Mouse (Mus musculus): ENCODE measurements around the gene Ammecr1. TPM values are rescaled to one million over a fixed set of nuclear protein-coding genes. Genes with fewer than 3 reads are reported as not detected.

The Ammecr1 gene
- polyA plus RNA-seq, 1 experiment from 2014 or later, result 6.2 TPM

DNA sequence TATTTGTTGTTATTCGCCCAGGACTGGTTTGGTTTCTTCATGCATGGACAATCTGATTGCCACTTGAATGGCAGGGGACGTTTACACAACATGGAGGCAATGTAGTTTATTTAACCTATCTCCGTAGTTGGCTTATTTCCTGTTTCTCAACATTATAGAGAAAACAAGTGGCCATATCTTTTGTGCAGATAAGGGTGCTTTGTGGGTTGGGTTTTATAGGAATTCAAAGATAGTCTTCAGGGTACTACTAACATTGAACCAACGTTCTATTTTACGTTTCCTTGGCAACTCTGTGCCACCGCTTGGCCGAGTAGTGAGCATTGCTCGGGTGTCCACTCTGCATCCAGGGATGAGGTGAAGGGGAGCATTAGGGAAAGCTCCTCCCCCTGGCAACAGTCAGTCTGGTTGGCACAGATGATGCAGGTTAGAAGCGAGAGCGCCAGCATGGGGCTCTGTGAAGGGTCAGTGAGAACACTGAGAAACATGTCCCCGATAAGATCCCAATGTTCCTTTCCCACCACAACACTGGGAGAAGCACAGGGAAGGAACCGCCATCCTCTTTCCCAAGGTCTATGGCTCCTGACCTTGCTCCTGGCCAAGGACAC lies 136.6 kb downstream of the Ammecr1 start:
- H3K9ac ChIP-seq (replicated peaks; ENCODE audit: low read length), result no peak overlapping the region
- no peak overlapping the region for H3K27ac ChIP-seq (replicated peaks; ENCODE audit: low read depth, low read length)
- DNase-seq (no peak), ATAC-seq (ENCODE audit: low FRiP score, low TSS enrichment) (no peak)
- no peaks in the 10 kb centered on the region for H3K9me3 ChIP-seq (ENCODE audit: control insufficient read depth, low read length)
- no peaks in the 10 kb centered on the region for H3K36me3 ChIP-seq (ENCODE audit: control insufficient read depth, insufficient read depth, low read length)
- no peak overlapping the region for H3K4me2 ChIP-seq (ENCODE audit: low read length)
- 81% methylated on average over 12 of the region's 12 CpGs for WGBS
- H3K4me3 ChIP-seq (replicated peaks; ENCODE audit: low read depth, low read length), result no peak overlapping the region
- H3K27me3 ChIP-seq (ENCODE audit: control insufficient read depth, insufficient read depth, low read length), result no peaks in the 10 kb centered on the region
- no peaks in the 10 kb centered on the region for H3K4me1 ChIP-seq (ENCODE audit: control insufficient read depth, insufficient read depth, low read length)

- no peak overlapping the region for H3K27ac ChIP-seq (replicated peaks; ENCODE audit: low read depth, low read length)
- no peaks in the 10 kb centered on the region for H3K36me3 ChIP-seq (ENCODE audit: control insufficient read depth, insufficient read depth, low read length)
- no peaks in the 10 kb centered on the region for H3K4me1 ChIP-seq (ENCODE audit: control insufficient read depth, insufficient read depth, low read length)
- H3K9ac ChIP-seq (replicated peaks; ENCODE audit: low read length), result no peak overlapping the region
- no peaks in the 10 kb centered on the region for H3K9me3 ChIP-seq (ENCODE audit: control insufficient read depth, low read length)
- DNase-seq (no peak), ATAC-seq (ENCODE audit: low FRiP score, low TSS enrichment) (no peak)
- 85% methylated on average over 2 of the region's 2 CpGs for WGBS
- no peak overlapping the region for H3K4me3 ChIP-seq (replicated peaks; ENCODE audit: low read depth, low read length)
- no peak overlapping the region for H3K4me2 ChIP-seq (ENCODE audit: low read length)
- no peaks in the 10 kb centered on the region for H3K27me3 ChIP-seq (ENCODE audit: control insufficient read depth, insufficient read depth, low read length)
Observed at GRCm38 (mm10) chrX:142829267-142829666, 137.3 kb downstream of the Ammecr1 start.

DNA sequence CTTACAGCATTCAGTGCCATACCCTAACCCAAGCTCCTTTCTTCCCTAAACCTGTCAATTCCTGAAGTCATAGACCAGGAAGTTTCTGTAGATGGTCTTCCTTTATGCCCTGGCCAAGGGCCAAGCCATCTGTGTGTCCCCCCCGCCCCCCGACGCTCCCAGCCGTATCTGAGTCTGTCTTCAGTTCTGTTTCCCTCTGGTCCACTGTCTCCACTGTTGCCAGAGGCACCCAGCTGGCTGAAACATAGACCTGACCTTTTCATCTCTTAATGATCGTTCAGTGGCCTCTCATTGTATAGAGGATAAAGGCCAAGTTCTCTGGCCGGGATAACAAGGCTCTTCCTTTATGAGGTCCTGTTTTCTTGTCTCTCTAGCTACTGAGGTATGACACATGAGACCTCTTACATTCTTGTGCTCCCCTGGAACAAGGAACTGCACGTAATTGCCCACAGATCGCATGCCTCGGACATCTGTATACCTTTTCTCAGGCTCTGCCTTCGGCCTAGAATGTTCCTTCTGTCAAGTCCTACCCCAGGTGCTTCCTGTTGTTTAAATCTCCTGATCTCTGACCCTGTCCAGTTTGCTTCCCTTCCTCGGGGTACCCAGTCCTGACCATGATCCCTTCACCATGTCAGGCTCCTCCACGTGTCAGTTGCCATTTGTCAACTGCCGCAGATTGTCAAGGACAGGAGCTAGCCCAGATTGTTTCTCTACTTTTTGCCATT lies 138.2 kb downstream of the Ammecr1 start:
- WGBS, result 76% methylated on average over 13 of the region's 13 CpGs
- DNase-seq, result no peak
- no peaks in the 10 kb centered on the region for H3K36me3 ChIP-seq (ENCODE audit: control insufficient read depth, insufficient read depth, low read length)
- H3K27me3 ChIP-seq (ENCODE audit: control insufficient read depth, insufficient read depth, low read length), result no peaks in the 10 kb centered on the region
- H3K4me2 ChIP-seq (ENCODE audit: low read length), result no peak overlapping the region
- H3K9me3 ChIP-seq (ENCODE audit: control insufficient read depth, low read length), result no peaks in the 10 kb centered on the region
- no peak for ATAC-seq (ENCODE audit: low FRiP score, low TSS enrichment)
- no peak overlapping the region for H3K4me3 ChIP-seq (replicated peaks; ENCODE audit: low read depth, low read length)
- no peaks in the 10 kb centered on the region for H3K4me1 ChIP-seq (ENCODE audit: control insufficient read depth, insufficient read depth, low read length)
- no peak overlapping the region for H3K9ac ChIP-seq (replicated peaks; ENCODE audit: low read length)
- no peak overlapping the region for H3K27ac ChIP-seq (replicated peaks; ENCODE audit: low read depth, low read length)

GRCm38 (mm10) chrX:142827644-142828043 lies 138.9 kb downstream of the Ammecr1 start:
- H3K36me3 ChIP-seq (ENCODE audit: control insufficient read depth, insufficient read depth, low read length), result no peaks in the 10 kb centered on the region
- H3K9me3 ChIP-seq (ENCODE audit: control insufficient read depth, low read length), result no peaks in the 10 kb centered on the region
- no peak overlapping the region for H3K4me3 ChIP-seq (replicated peaks; ENCODE audit: low read depth, low read length)
- H3K4me1 ChIP-seq (ENCODE audit: control insufficient read depth, insufficient read depth, low read length), result no peaks in the 10 kb centered on the region
- ATAC-seq (ENCODE audit: low FRiP score, low TSS enrichment) (no peak), DNase-seq (no peak)
- H3K27me3 ChIP-seq (ENCODE audit: control insufficient read depth, insufficient read depth, low read length), result no peaks in the 10 kb centered on the region
- no peak overlapping the region for H3K4me2 ChIP-seq (ENCODE audit: low read length)
- H3K9ac ChIP-seq (replicated peaks; ENCODE audit: low read length), result no peak overlapping the region
- no peak overlapping the region for H3K27ac ChIP-seq (replicated peaks; ENCODE audit: low read depth, low read length)
- 17% methylated on average over 1 of the region's 1 CpGs for WGBS

DNA sequence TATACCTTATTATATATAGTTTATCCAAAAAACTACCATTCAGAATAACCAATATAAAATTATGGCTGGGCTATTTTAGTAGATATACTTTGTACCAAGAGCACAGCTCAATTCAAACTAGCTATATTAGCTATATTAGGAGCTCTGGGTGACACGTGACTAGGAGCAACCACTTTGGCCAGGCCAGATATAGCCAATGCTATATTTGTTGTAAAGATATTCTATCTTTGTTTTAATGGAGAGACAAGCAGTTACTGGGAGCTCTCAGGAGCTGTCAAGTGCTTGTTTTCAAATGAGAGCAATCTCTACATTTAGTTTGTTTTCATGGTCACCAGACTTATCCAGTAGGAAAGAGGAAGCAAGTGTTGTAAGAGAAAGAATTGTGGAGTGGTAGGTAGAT lies 141.2 kb downstream of the Ammecr1 start:
- no peak for DNase-seq
- Histone ChIP-seq H3K9me3 (ENCODE audit: control insufficient read depth, low read length) (no peaks in the 10 kb centered on the region), H3K4me1 (ENCODE audit: control insufficient read depth, insufficient read depth, low read length) (no peaks in the 10 kb centered on the region), H3K4me2 (ENCODE audit: low read length) (no peak overlapping the region), H3K27ac (replicated peaks; ENCODE audit: low read depth, low read length) (no peak overlapping the region), H3K4me3 (replicated peaks; ENCODE audit: low read depth, low read length) (no peak overlapping the region), H3K9ac (replicated peaks; ENCODE audit: low read length) (no peak overlapping the region), H3K27me3 (ENCODE audit: control insufficient read depth, insufficient read depth, low read length) (no peaks in the 10 kb centered on the region), H3K36me3 (ENCODE audit: control insufficient read depth, insufficient read depth, low read length) (no peaks in the 10 kb centered on the region)
- 91% methylated on average over 1 of the region's 1 CpGs for WGBS
- ATAC-seq (ENCODE audit: low FRiP score, low TSS enrichment), result no peak

- no peaks in the 10 kb centered on the region for H3K4me1 ChIP-seq (ENCODE audit: control insufficient read depth, insufficient read depth, low read length)
- 33% methylated on average over 3 of the region's 3 CpGs for WGBS
- H3K9me3 ChIP-seq (ENCODE audit: control insufficient read depth, low read length), result no peaks in the 10 kb centered on the region
- H3K27me3 ChIP-seq (ENCODE audit: control insufficient read depth, insufficient read depth, low read length), result no peaks in the 10 kb centered on the region
- ATAC-seq (ENCODE audit: low FRiP score, low TSS enrichment) (0 out of 2 replicates have a peak, but pooled peaks have one; percentile 58), DNase-seq (peak; percentile 82)
- no peak overlapping the region for H3K4me3 ChIP-seq (replicated peaks; ENCODE audit: low read depth, low read length)
- H3K9ac ChIP-seq (replicated peaks; ENCODE audit: low read length), result no peak overlapping the region
- no peak overlapping the region for H3K4me2 ChIP-seq (ENCODE audit: low read length)
- H3K36me3 ChIP-seq (ENCODE audit: control insufficient read depth, insufficient read depth, low read length), result no peaks in the 10 kb centered on the region
- no peak overlapping the region for H3K27ac ChIP-seq (replicated peaks; ENCODE audit: low read depth, low read length)
Observed at GRCm38 (mm10) chrX:142821846-142822245, 144.7 kb downstream of the Ammecr1 start.

DNA sequence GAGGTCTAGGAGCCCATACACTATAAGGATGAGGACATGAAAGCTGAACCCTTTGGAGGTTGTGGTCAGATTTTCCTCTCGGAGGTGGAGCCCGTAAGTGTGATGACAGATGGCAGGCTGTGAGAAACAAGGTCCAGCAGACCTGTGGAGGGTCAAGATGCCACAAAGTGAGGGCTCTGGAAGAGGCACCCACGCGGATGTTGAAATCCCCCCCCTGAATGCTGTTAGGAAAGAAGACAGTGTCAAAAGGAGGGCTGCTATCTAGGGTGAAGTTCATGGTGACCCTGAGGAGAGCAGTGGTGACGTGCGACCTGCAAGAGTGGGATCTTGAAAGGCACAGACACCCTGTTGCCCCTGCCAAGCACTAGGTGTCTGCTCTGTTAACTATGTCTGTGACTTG lies 145.3 kb downstream of the Ammecr1 start:
- H3K9me3 ChIP-seq (ENCODE audit: control insufficient read depth, low read length), result no peaks in the 10 kb centered on the region
- DNase-seq, result no peak
- H3K4me3 ChIP-seq (replicated peaks; ENCODE audit: low read depth, low read length), result no peak overlapping the region
- no peak overlapping the region for H3K9ac ChIP-seq (replicated peaks; ENCODE audit: low read length)
- H3K27me3 ChIP-seq (ENCODE audit: control insufficient read depth, insufficient read depth, low read length), result no peaks in the 10 kb centered on the region
- H3K27ac ChIP-seq (replicated peaks; ENCODE audit: low read depth, low read length), result no peak overlapping the region
- H3K36me3 ChIP-seq (ENCODE audit: control insufficient read depth, insufficient read depth, low read length), result no peaks in the 10 kb centered on the region
- no peak for ATAC-seq (ENCODE audit: low FRiP score, low TSS enrichment)
- no peak overlapping the region for H3K4me2 ChIP-seq (ENCODE audit: low read length)
- WGBS, result 88% methylated on average over 6 of the region's 6 CpGs
- H3K4me1 ChIP-seq (ENCODE audit: control insufficient read depth, insufficient read depth, low read length), result no peaks in the 10 kb centered on the region

- ATAC-seq (ENCODE audit: low FRiP score, low TSS enrichment), result no peak
- DNase-seq, result peak; percentile 75
- Histone ChIP-seq H3K9me3 (ENCODE audit: control insufficient read depth, low read length) (no peaks in the 10 kb centered on the region), H3K36me3 (ENCODE audit: control insufficient read depth, insufficient read depth, low read length) (no peaks in the 10 kb centered on the region), H3K4me3 (replicated peaks; ENCODE audit: low read depth, low read length) (no peak overlapping the region), H3K4me1 (ENCODE audit: control insufficient read depth, insufficient read depth, low read length) (no peaks in the 10 kb centered on the region), H3K9ac (replicated peaks; ENCODE audit: low read length) (no peak overlapping the region), H3K4me2 (ENCODE audit: low read length) (no peak overlapping the region), H3K27me3 (ENCODE audit: control insufficient read depth, insufficient read depth, low read length) (no peaks in the 10 kb centered on the region), H3K27ac (replicated peaks; ENCODE audit: low read depth, low read length) (no peak overlapping the region)
- WGBS, result 42% methylated on average over 10 of the region's 10 CpGs
Observed at GRCm38 (mm10) chrX:142818057-142818682, 148.4 kb downstream of the Ammecr1 start.

GRCm38 (mm10) chrX:142813146-142813545 lies 153.4 kb downstream of the Ammecr1 start:
- Histone ChIP-seq H3K4me3 (replicated peaks; ENCODE audit: low read depth, low read length) (no peak overlapping the region), H3K4me1 (ENCODE audit: control insufficient read depth, insufficient read depth, low read length) (no peaks in the 10 kb centered on the region), H3K27ac (replicated peaks; ENCODE audit: low read depth, low read length) (no peak overlapping the region), H3K4me2 (ENCODE audit: low read length) (no peak overlapping the region), H3K9ac (replicated peaks; ENCODE audit: low read length) (no peak overlapping the region), H3K9me3 (ENCODE audit: control insufficient read depth, low read length) (no peaks in the 10 kb centered on the region), H3K27me3 (ENCODE audit: control insufficient read depth, insufficient read depth, low read length) (no peaks in the 10 kb centered on the region), H3K36me3 (ENCODE audit: control insufficient read depth, insufficient read depth, low read length) (no peaks in the 10 kb centered on the region)
- ATAC-seq (ENCODE audit: low FRiP score, low TSS enrichment) (no peak), DNase-seq (peak; percentile 71)
- 18% methylated on average over 6 of the region's 6 CpGs for WGBS
